Mouse (Mus musculus): ENCODE data around the gene 4933428G20Rik. TPM values are rescaled to one million over a fixed set of nuclear protein-coding genes. Genes with fewer than 3 reads are reported as not detected.

4933428G20Rik gene
- polyA plus RNA-seq, 1 experiment from 2014 or later, result 1.3 TPM

- H3K4me1 ChIP-seq (ENCODE audit: control insufficient read depth, insufficient read depth, low read length), result peaks cover 9% of the 10 kb centered on the region
- no peaks in the 10 kb centered on the region for H3K27me3 ChIP-seq (ENCODE audit: control insufficient read depth, insufficient read depth, low read depth, low read length)
- no peaks in the 10 kb centered on the region for H3K9me3 ChIP-seq (replicated peaks; ENCODE audit: control insufficient read depth, low read length, poor library complexity, severe bottlenecking)
- H3K27ac ChIP-seq (ENCODE audit: low read length), result no peak overlapping the region
- H3K4me3 ChIP-seq (ENCODE audit: low read depth, low read length), result no peak overlapping the region
- H3K36me3 ChIP-seq (ENCODE audit: control insufficient read depth, insufficient read depth, low read length), result peaks cover 26% of the 10 kb centered on the region
- 49% methylated on average over 13 of the region's 13 CpGs for WGBS
- no peak overlapping the region for H3K4me2 ChIP-seq (ENCODE audit: low read length)
- ATAC-seq, result no peak
- no peak overlapping the region for H3K9ac ChIP-seq (ENCODE audit: low read depth, low read length)
These were observed 11.7 kb upstream of the 4933428G20Rik start for GRCm38 (mm10) chr11:97511661-97512369.

DNA sequence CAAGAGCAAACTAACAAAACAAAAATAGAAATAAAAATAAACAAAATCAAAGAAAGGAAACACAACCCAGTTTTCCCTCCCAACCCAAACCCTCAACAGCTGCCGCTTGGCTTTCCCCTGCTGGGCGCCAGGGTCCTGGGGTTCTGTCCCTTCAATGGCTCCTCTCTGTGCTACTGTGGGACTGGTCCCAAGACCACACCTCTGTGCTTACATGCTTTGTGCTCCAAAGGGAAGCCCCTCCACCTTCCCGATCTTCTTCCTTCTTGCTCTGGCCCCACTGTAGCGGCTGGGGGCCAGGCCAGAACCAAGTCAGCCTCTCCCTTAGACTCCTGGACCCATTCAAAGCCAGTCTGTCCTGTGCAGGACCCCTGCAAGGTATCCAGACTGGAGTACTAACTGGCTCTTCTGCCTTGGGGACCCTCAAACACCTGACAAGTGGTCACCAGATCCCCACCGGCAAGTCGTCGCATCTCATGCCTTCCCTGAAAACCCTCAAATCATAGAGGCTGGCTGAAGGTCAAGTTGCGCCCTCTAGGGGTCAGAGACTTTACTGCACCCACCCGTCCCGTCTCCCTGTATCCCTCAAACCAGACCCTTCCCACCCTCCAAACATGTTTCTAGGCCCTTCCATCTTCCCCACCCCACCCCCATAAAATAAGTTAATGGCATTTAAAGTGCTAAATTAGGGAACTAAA is 11.0 kb upstream of the 4933428G20Rik start:
- Histone ChIP-seq H3K4me2 (ENCODE audit: low read length) (no peak overlapping the region), H3K27ac (ENCODE audit: low read length) (no peak overlapping the region), H3K4me3 (ENCODE audit: low read depth, low read length) (no peak overlapping the region)

DNA sequence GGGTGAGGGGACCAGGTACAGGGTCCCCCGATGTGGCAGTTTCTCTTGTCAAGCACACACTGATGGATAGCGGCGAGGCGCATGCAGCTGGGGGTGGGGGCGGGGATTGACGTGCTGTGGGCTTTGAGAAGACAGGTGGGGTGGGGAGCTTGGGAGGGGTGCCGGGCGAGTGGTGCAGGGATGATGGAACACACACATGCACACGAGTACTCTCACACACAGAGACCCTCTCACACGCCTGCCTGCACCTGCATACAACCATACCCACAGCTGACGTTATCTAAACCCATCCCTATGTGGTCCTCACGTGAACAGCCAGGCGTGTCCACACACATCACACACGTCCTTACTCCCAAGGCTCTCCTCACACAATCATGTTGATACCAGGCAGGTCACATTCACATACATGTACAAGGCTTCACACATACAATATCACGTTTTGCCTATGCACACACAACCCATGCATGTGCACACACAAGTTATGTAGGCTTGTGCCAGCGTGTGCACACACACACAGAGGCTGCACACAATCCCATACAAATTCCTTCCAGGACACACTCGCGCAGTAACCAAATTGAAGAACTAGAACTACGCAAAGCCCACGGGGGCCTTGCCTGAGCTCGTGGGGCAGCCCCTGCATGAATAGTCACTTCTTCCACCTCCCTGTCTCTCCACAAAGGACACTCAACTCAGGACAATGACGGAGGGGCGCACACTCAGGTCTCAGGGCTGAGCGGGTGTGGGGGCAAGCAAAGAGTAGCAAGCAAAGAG is 9.8 kb upstream of the 4933428G20Rik start:
- Histone ChIP-seq H3K4me3 (ENCODE audit: low read depth, low read length) (no peak overlapping the region), H3K9me3 (replicated peaks; ENCODE audit: control insufficient read depth, low read length, poor library complexity, severe bottlenecking) (no peaks in the 10 kb centered on the region), H3K9ac (ENCODE audit: low read depth, low read length) (0 out of 2 replicates have a peak overlapping the region, but pooled peaks have one; percentile 10), H3K4me2 (ENCODE audit: low read length) (no peak overlapping the region), H3K4me1 (ENCODE audit: control insufficient read depth, insufficient read depth, low read length) (peaks cover 9% of the 10 kb centered on the region), H3K27me3 (ENCODE audit: control insufficient read depth, insufficient read depth, low read depth, low read length) (no peaks in the 10 kb centered on the region), H3K36me3 (ENCODE audit: control insufficient read depth, insufficient read depth, low read length) (peaks cover 10% of the 10 kb centered on the region), H3K27ac (ENCODE audit: low read length) (no peak overlapping the region; the same call in 1 of the 2 replicates)
- ATAC-seq, result peak; percentile 41; the same call in 1 of the 2 replicates
- 54% methylated on average over 24 of the region's 24 CpGs for WGBS

More for the DNA sequence above, 11.0 kb upstream of the 4933428G20Rik start:
- H3K9me3 ChIP-seq (replicated peaks; ENCODE audit: control insufficient read depth, low read length, poor library complexity, severe bottlenecking), result no peaks in the 10 kb centered on the region
- H3K9ac ChIP-seq (ENCODE audit: low read depth, low read length), result no peak overlapping the region
- no peaks in the 10 kb centered on the region for H3K27me3 ChIP-seq (ENCODE audit: control insufficient read depth, insufficient read depth, low read depth, low read length)
- peaks cover 22% of the 10 kb centered on the region for H3K36me3 ChIP-seq (ENCODE audit: control insufficient read depth, insufficient read depth, low read length)
- H3K4me1 ChIP-seq (ENCODE audit: control insufficient read depth, insufficient read depth, low read length), result peaks cover 9% of the 10 kb centered on the region
- ATAC-seq, result no peak
- WGBS, result 26% methylated on average over 10 of the region's 10 CpGs

GRCm38 (mm10) chr11:97509058-97509457 is 8.9 kb upstream of the 4933428G20Rik start:
- Histone ChIP-seq H3K9me3 (replicated peaks; ENCODE audit: control insufficient read depth, low read length, poor library complexity, severe bottlenecking) (no peaks in the 10 kb centered on the region), H3K27ac (ENCODE audit: low read length) (peak overlapping the region; percentile 40; the same call in 1 of the 2 replicates), H3K4me2 (ENCODE audit: low read length) (no peak overlapping the region), H3K4me1 (ENCODE audit: control insufficient read depth, insufficient read depth, low read length) (peaks cover 9% of the 10 kb centered on the region), H3K27me3 (ENCODE audit: control insufficient read depth, insufficient read depth, low read depth, low read length) (no peaks in the 10 kb centered on the region), H3K36me3 (ENCODE audit: control insufficient read depth, insufficient read depth, low read length) (peaks cover 3% of the 10 kb centered on the region; the same call in 1 of the 2 replicates), H3K4me3 (ENCODE audit: low read depth, low read length) (no peak overlapping the region), H3K9ac (ENCODE audit: low read depth, low read length) (no peak overlapping the region)
- no peak for ATAC-seq
- WGBS, result 51% methylated on average over 5 of the region's 5 CpGs

DNA sequence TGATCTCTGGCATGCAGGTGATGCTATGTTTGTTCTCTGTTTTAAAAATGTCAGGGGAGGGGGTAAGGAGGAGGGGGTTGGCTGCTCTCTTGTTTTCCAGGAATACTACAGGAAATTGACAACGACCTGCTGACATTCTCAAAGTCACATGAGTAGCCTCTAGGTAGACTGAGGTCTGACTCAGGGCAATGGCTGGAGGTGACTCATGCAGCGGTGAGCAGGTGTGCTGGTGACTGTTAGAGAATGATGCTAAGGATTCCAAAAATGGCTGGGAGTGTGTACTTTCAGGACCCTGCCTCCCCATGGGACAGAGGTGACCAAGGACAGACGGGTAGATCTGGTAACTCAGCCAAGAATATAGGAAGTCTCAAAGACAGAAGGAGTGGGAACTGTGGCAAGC is 8.1 kb upstream of the 4933428G20Rik start:
- 81% methylated on average over 3 of the region's 3 CpGs for WGBS
- no peak for ATAC-seq

GRCm38 (mm10) chr11:97506331-97506730 is 6.2 kb upstream of the 4933428G20Rik start:
- WGBS, result 50% methylated on average over 8 of the region's 8 CpGs
- Histone ChIP-seq H3K4me3 (ENCODE audit: low read depth, low read length) (no peak overlapping the region), H3K27me3 (ENCODE audit: control insufficient read depth, insufficient read depth, low read depth, low read length) (peaks cover 3% of the 10 kb centered on the region; the same call in 1 of the 2 replicates), H3K4me1 (ENCODE audit: control insufficient read depth, insufficient read depth, low read length) (peaks cover 9% of the 10 kb centered on the region), H3K9me3 (replicated peaks; ENCODE audit: control insufficient read depth, low read length, poor library complexity, severe bottlenecking) (no peaks in the 10 kb centered on the region), H3K27ac (ENCODE audit: low read length) (no peak overlapping the region), H3K4me2 (ENCODE audit: low read length) (no peak overlapping the region), H3K36me3 (ENCODE audit: control insufficient read depth, insufficient read depth, low read length) (no peaks in the 10 kb centered on the region), H3K9ac (ENCODE audit: low read depth, low read length) (no peak overlapping the region)
- ATAC-seq, result no peak

More for the DNA sequence above, 8.1 kb upstream of the 4933428G20Rik start:
- H3K4me2 ChIP-seq (ENCODE audit: low read length), result no peak overlapping the region
- no peaks in the 10 kb centered on the region for H3K27me3 ChIP-seq (ENCODE audit: control insufficient read depth, insufficient read depth, low read depth, low read length)
- H3K9me3 ChIP-seq (replicated peaks; ENCODE audit: control insufficient read depth, low read length, poor library complexity, severe bottlenecking), result no peaks in the 10 kb centered on the region
- H3K36me3 ChIP-seq (ENCODE audit: control insufficient read depth, insufficient read depth, low read length), result peaks cover 2% of the 10 kb centered on the region; the same call in 1 of the 2 replicates
- peaks cover 9% of the 10 kb centered on the region for H3K4me1 ChIP-seq (ENCODE audit: control insufficient read depth, insufficient read depth, low read length)
- no peak overlapping the region for H3K27ac ChIP-seq (ENCODE audit: low read length)
- no peak overlapping the region for H3K9ac ChIP-seq (ENCODE audit: low read depth, low read length)
- H3K4me3 ChIP-seq (ENCODE audit: low read depth, low read length), result no peak overlapping the region

DNA sequence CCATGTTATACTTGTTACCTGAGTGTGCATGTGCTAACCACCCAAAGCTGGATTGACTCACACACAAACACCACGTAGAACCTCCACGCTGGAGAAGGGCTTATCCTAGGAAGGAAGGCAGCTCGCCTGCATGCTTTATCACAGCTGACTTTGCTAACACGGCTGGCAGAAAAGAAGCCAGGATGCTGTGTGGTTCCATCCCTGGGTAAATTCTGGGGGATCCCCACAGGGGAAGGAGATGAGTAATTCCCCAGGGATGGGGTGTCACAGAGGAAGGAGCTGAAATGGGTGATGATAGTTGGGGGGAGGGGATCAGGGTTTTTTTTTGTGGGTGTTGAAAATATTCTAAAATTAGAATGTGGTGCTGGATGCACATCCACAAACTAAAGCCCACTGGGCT is 5.6 kb upstream of the 4933428G20Rik start:
- no peak for ATAC-seq
- peaks cover 6% of the 10 kb centered on the region; the same call in 1 of the 2 replicates for H3K27me3 ChIP-seq (ENCODE audit: control insufficient read depth, insufficient read depth, low read depth, low read length)
- H3K27ac ChIP-seq (ENCODE audit: low read length), result no peak overlapping the region
- H3K9me3 ChIP-seq (replicated peaks; ENCODE audit: control insufficient read depth, low read length, poor library complexity, severe bottlenecking), result no peaks in the 10 kb centered on the region
- H3K4me3 ChIP-seq (ENCODE audit: low read depth, low read length), result no peak overlapping the region
- no peaks in the 10 kb centered on the region; the same call in 1 of the 2 replicates for H3K36me3 ChIP-seq (ENCODE audit: control insufficient read depth, insufficient read depth, low read length)
- no peak overlapping the region for H3K9ac ChIP-seq (ENCODE audit: low read depth, low read length)
- peaks cover 12% of the 10 kb centered on the region for H3K4me1 ChIP-seq (ENCODE audit: control insufficient read depth, insufficient read depth, low read length)
- 81% methylated on average over 4 of the region's 4 CpGs for WGBS
- H3K4me2 ChIP-seq (ENCODE audit: low read length), result no peak overlapping the region

DNA sequence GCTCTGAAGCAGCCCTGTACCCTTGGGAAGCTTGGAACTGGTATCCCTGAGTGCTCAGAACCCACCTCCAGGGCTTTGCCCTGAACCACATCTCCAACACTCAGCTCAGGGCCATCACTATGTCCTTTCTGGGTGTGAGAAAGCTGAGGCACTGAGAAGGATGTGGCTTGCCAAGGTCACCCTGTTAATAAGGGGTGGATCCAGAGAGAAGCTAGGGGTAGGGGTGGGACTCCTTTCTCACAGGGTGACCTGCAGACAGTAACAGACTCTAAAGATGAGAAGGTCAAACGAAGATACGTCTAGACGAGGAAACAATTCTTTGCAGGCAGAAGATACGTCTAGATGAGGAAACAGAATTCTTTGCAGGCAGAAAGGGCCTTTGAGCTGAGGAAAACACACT is 2.7 kb upstream of the 4933428G20Rik start:
- ATAC-seq, result no peak
- H3K4me3 ChIP-seq (ENCODE audit: low read depth, low read length), result no peak overlapping the region
- peaks cover 12% of the 10 kb centered on the region; the same call in 1 of the 2 replicates for H3K4me1 ChIP-seq (ENCODE audit: control insufficient read depth, insufficient read depth, low read length)
- 83% methylated on average over 4 of the region's 4 CpGs for WGBS
- H3K9ac ChIP-seq (ENCODE audit: low read depth, low read length), result no peak overlapping the region
- H3K36me3 ChIP-seq (ENCODE audit: control insufficient read depth, insufficient read depth, low read length), result peaks cover 6% of the 10 kb centered on the region; the same call in 1 of the 2 replicates
- peaks cover 16% of the 10 kb centered on the region for H3K27me3 ChIP-seq (ENCODE audit: control insufficient read depth, insufficient read depth, low read depth, low read length)
- H3K27ac ChIP-seq (ENCODE audit: low read length), result no peak overlapping the region
- H3K9me3 ChIP-seq (replicated peaks; ENCODE audit: control insufficient read depth, low read length, poor library complexity, severe bottlenecking), result no peaks in the 10 kb centered on the region
- no peak overlapping the region for H3K4me2 ChIP-seq (ENCODE audit: low read length)

All from midbrain, embryonic 16.5 days (tissue).